Comparison of ENCODE assay signal across 9 mouse cellular contexts in genomic region chr4:130188806-130189297, GRCm38 (mm10). TPM values are rescaled to one million over a fixed set of nuclear protein-coding genes. Genes with fewer than 3 reads are reported as not detected.
DNase-seq lines count a peak whose midpoint lies in the region; ATAC-seq and TF ChIP-seq lines count a peak whose summit lies in the region.
"Had no signal": no experiment of that assay in that cellular context is flagged by ENCODE, and none has a peak within 500 bp of the region (broad histone marks: within the 10 kb centered on the region; RNA-seq: fewer than 3 reads in every experiment).

No protein-coding gene starts in this region.

- H3K36me3 ChIP-seq in CH12.LX (replicated peaks in 1 of 2; ENCODE audit: control insufficient read depth in 1 of 2, insufficient read depth in 1 of 2, low read length in 1 of 2): no peaks in the 10 kb centered on the region
- H3K36me3 ChIP-seq in forebrain, embryonic 10.5 days (replicated peaks): no peaks in the 10 kb centered on the region
- no peaks in the 10 kb centered on the region for H3K36me3 ChIP-seq in heart, embryonic 16.5 days (ENCODE audit: control insufficient read depth, insufficient read depth)
- no peaks in the 10 kb centered on the region for H3K36me3 ChIP-seq in liver, embryonic 14.5 days (replicated peaks; ENCODE audit: control insufficient read depth, insufficient read depth, low read depth)
- H3K36me3 ChIP-seq in neural tube, embryonic 13.5 days: no peaks in the 10 kb centered on the region

- peak overlapping the region; percentile 60; the same call in 1 of the 2 replicates for H3K4me2 ChIP-seq in CH12.LX (ENCODE audit: insufficient read depth, low read depth, poor library complexity, severe bottlenecking)
- H3K4me2 ChIP-seq in heart, embryonic 16.5 days (ENCODE audit: low read depth, low read length): peak overlapping the region; percentile 41; the same call in 1 of the 2 replicates
- no peak overlapping the region for H3K4me2 ChIP-seq in liver, embryonic 14.5 days (ENCODE audit: low read depth)
- peak overlapping the region; percentile 37 for H3K4me2 ChIP-seq in neural tube, embryonic 13.5 days

- 5% methylated on average over 13 of the region's 13 CpGs for WGBS in forebrain, embryonic 10.5 days
- WGBS in heart, embryonic 16.5 days: 2% methylated on average over 13 of the region's 13 CpGs
- WGBS in liver, embryonic 14.5 days (ENCODE audit: insufficient replicate concordance): 3% methylated on average over 13 of the region's 13 CpGs
- 4% methylated on average over 13 of the region's 13 CpGs for WGBS in neural tube, embryonic 13.5 days

- H3K27me3 ChIP-seq in CH12.LX (replicated peaks): peaks cover 81% of the 10 kb centered on the region
- H3K27me3 ChIP-seq in forebrain, embryonic 10.5 days (ENCODE audit: poor library complexity, severe bottlenecking): peaks cover 21% of the 10 kb centered on the region
- peaks cover 3% of the 10 kb centered on the region; the same call in 1 of the 2 replicates for H3K27me3 ChIP-seq in heart, embryonic 16.5 days (ENCODE audit: control insufficient read depth, insufficient read depth, low read length)
- no peaks in the 10 kb centered on the region; the same call in 1 of the 2 replicates for H3K27me3 ChIP-seq in liver, embryonic 14.5 days (ENCODE audit: control insufficient read depth, insufficient read depth, low read length)
- H3K27me3 ChIP-seq in neural tube, embryonic 13.5 days: no peaks in the 10 kb centered on the region

- no peak for TF ChIP-seq EP300 in CH12.LX (IDR thresholded peaks at IDR 0.05; ENCODE audit: low read length)
- TF ChIP-seq EP300 in liver, embryonic 14.5 days (IDR thresholded peaks at IDR 0.05; ENCODE audit: low read depth): no peak

- no peaks in the 10 kb centered on the region for H3K79me2 ChIP-seq in CH12.LX (replicated peaks; ENCODE audit: control insufficient read depth, extremely low read depth, insufficient read depth, poor library complexity, severe bottlenecking)

- dilution Hi-C loops in CH12.LX (cut with MboI; ENCODE audit: extremely low pct_ligation_motif_present, extremely low pct_unique_long_range_greater_than_20kb, low sequenced_read_pairs): no loop called here

- peak; percentile 91 for TF ChIP-seq RAD21 in CH12.LX (IDR thresholded peaks at IDR 0.05; ENCODE audit: low read depth, low read length)

- H3K9ac ChIP-seq in CH12.LX (ENCODE audit: insufficient read depth, low read depth): no peak overlapping the region
- H3K9ac ChIP-seq in heart, embryonic 16.5 days (ENCODE audit: low read length): no peak overlapping the region; the same call in 1 of the 2 replicates
- no peak overlapping the region for H3K9ac ChIP-seq in liver, embryonic 14.5 days (replicated peaks)
- no peak overlapping the region for H3K9ac ChIP-seq in neural tube, embryonic 13.5 days

- in situ Hi-C loops in CH12.LX (cut with MboI; ENCODE audit: low pct_ligation_motif_present, low pct_unique_long_range_greater_than_20kb, low sequenced_read_pairs): no loop called here

- DNase-seq in CH12.LX (ENCODE audit: extremely low read depth): peak; percentile 71
- peak; percentile 59 for DNase-seq in c-Kit-negative CD71-positive TER-119-positive erythroid progenitor cells, embryonic 14.5 days (ENCODE audit: low read depth, low spot score)
- DNase-seq in forebrain, embryonic 10.5 days (ENCODE audit: extremely low spot score, low spot score): peak; percentile 83
- peak; percentile 84 to 88 for DNase-seq in kidney, postnatal 25 days
- DNase-seq in liver, embryonic 14.5 days (ENCODE audit: low read depth in 3 of 3, low spot score in 3 of 3): peak; percentile 48 to 60 (median 53)
- peak; percentile 50 for DNase-seq in telencephalon, adult 2 months (ENCODE audit: low read depth, low spot score)

- H3K4me1 ChIP-seq in CH12.LX (ENCODE audit: control insufficient read depth in 1 of 2, insufficient read depth in 2 of 2): peaks cover 0 to 8% of the 10 kb centered on the region in 2 experiments; a peak in 2 of 4 replicates
- peaks cover 9% of the 10 kb centered on the region; the same call in 1 of the 2 replicates for H3K4me1 ChIP-seq in forebrain, embryonic 10.5 days
- no peaks in the 10 kb centered on the region for H3K4me1 ChIP-seq in heart, embryonic 16.5 days (ENCODE audit: control insufficient read depth, insufficient read depth, low read length)
- peaks cover 0 to 2% of the 10 kb centered on the region in 2 experiments; a peak in 1 of 4 replicates for H3K4me1 ChIP-seq in liver, embryonic 14.5 days (replicated peaks; ENCODE audit: control insufficient read depth in 2 of 2, insufficient read depth in 2 of 2, low read length in 1 of 2)
- no peaks in the 10 kb centered on the region; the same call in 1 of the 2 replicates for H3K4me1 ChIP-seq in neural tube, embryonic 13.5 days (replicated peaks)

- H3K4me3 ChIP-seq in CH12.LX (replicated peaks in 1 of 3; ENCODE audit: low read depth in 2 of 3, low read length in 2 of 3, poor library complexity in 1 of 3): peak overlapping the region in 1 of 3 experiments; percentile 33
- H3K4me3 ChIP-seq in forebrain, embryonic 10.5 days: peak overlapping the region; percentile 38
- H3K4me3 ChIP-seq in heart, embryonic 16.5 days (ENCODE audit: low read length): peak overlapping the region; percentile 13
- H3K4me3 ChIP-seq in liver, embryonic 14.5 days (ENCODE audit: insufficient read depth in 1 of 2, low read depth in 2 of 2, low read length in 2 of 2): no peak overlapping the region
- H3K4me3 ChIP-seq in neural tube, embryonic 13.5 days: peak overlapping the region; percentile 8; the same call in 1 of the 2 replicates

- no peak for TF ChIP-seq POLR2A in CH12.LX (IDR thresholded peaks at IDR 0.05; ENCODE audit: low read depth, low read length)

- H3K27ac ChIP-seq in CH12.LX (ENCODE audit: insufficient read depth, low read depth): no peak overlapping the region
- H3K27ac ChIP-seq in forebrain, embryonic 10.5 days: no peak overlapping the region
- no peak overlapping the region for H3K27ac ChIP-seq in heart, embryonic 16.5 days (ENCODE audit: low read length)
- H3K27ac ChIP-seq in liver, embryonic 14.5 days: no peak overlapping the region
- no peak overlapping the region for H3K27ac ChIP-seq in neural tube, embryonic 13.5 days (replicated peaks)

- no peaks in the 10 kb centered on the region for H3K9me3 ChIP-seq in CH12.LX (replicated peaks; ENCODE audit: low read length)
- H3K9me3 ChIP-seq in forebrain, embryonic 10.5 days: no peaks in the 10 kb centered on the region
- no peaks in the 10 kb centered on the region for H3K9me3 ChIP-seq in heart, embryonic 16.5 days (replicated peaks; ENCODE audit: control insufficient read depth, low read length)
- H3K9me3 ChIP-seq in liver, embryonic 14.5 days (ENCODE audit: control insufficient read depth, low read length): no peaks in the 10 kb centered on the region
- no peaks in the 10 kb centered on the region for H3K9me3 ChIP-seq in neural tube, embryonic 13.5 days

- peak; percentile 58; the same call in 1 of the 2 replicates for ATAC-seq in heart, embryonic 16.5 days (replicated peaks; ENCODE audit: extremely low read depth, insufficient read depth, low FRiP score)
- peak; percentile 51 for ATAC-seq in liver, embryonic 14.5 days (ENCODE audit: insufficient read depth)
- peak; percentile 63 for ATAC-seq in neural tube, embryonic 13.5 days (ENCODE audit: low read depth)

- peak; percentile 79 to 96 for TF ChIP-seq CTCF in CH12.LX (conservative IDR thresholded peaks at IDR 0.05 in 1 of 2, IDR thresholded peaks at IDR 0.05 in 1 of 2; ENCODE audit: low read depth in 2 of 2, low read length in 2 of 2)
- TF ChIP-seq CTCF in liver, embryonic 14.5 days (IDR thresholded peaks at IDR 0.05; ENCODE audit: low read depth): peak; percentile 98

TF ChIP-seq in CH12.LX, 34 proteins besides CTCF, POLR2A, EP300 and RAD21:
- no peak for TF ChIP-seq JUND (conservative IDR thresholded peaks at IDR 0.05; ENCODE audit: low read depth, low read length)
- TF ChIP-seq SMC3 (IDR thresholded peaks at IDR 0.05; ENCODE audit: low read depth, low read length): peak; percentile 80
- TF ChIP-seq POLR2AphosphoS2 (IDR thresholded peaks at IDR 0.05; ENCODE audit: low read depth, low read length): no peak
- TF ChIP-seq ELF1 (IDR thresholded peaks at IDR 0.05; ENCODE audit: low read depth, low read length): no peak
- TF ChIP-seq CHD2 (IDR thresholded peaks at IDR 0.05; ENCODE audit: low read length): peak; percentile 80

RNA-seq across cellular contexts. Expression of gene Tinagl1, which starts 13.9 kb away (rescaled TPM):
- total RNA-seq in CH12.LX (2012; rRNA removed): not detected in 2 replicates
- total RNA-seq in CH12.LX (2014; rRNA removed): not detected in 2 replicates
- not detected in 2 replicates for polyA plus RNA-seq in CH12.LX (2012; ENCODE audit: insufficient read length, low read depth)
- 7.2 and 7.6 TPM in 2 replicates for polyA plus RNA-seq in forebrain, embryonic 10.5 days (2016; fragmentation: Nextera tagmentation; extraction: Ambion mirVana)
- 61.2 and 70.6 TPM in 2 replicates for polyA plus RNA-seq in heart, embryonic 16.5 days (2015; fragmentation: Nextera tagmentation; extraction: Ambion mirVana)
- polyA plus RNA-seq in liver, embryonic 14.5 days (2012; rRNA removed): 24.4 and 27.0 TPM in 2 replicates
- 18.2 and 20.7 TPM in 2 replicates for polyA plus RNA-seq in liver, embryonic 14.5 days (2014; fragmentation: Nextera tagmentation; extraction: Ambion mirVana)
- polyA plus RNA-seq in neural tube, embryonic 13.5 days (2015; fragmentation: Nextera tagmentation; extraction: Ambion mirVana): 4.2 and 6.7 TPM in 2 replicates

RNA-seq across cellular contexts. Expression of gene Gm853, which starts 33.3 kb away (rescaled TPM):
- not detected in 2 replicates for total RNA-seq in CH12.LX (2012; rRNA removed)
- total RNA-seq in CH12.LX (2014; rRNA removed): not detected in 2 replicates
- not detected in 2 replicates for polyA plus RNA-seq in CH12.LX (2012; ENCODE audit: insufficient read length, low read depth)
- not detected in 2 replicates for polyA plus RNA-seq in forebrain, embryonic 10.5 days (2016; fragmentation: Nextera tagmentation; extraction: Ambion mirVana)
- not detected in 2 replicates for polyA plus RNA-seq in heart, embryonic 16.5 days (2015; fragmentation: Nextera tagmentation; extraction: Ambion mirVana)
- 0.01 TPM in 1 of 2 replicates, not detected in the other for polyA plus RNA-seq in liver, embryonic 14.5 days (2012; rRNA removed)
- polyA plus RNA-seq in liver, embryonic 14.5 days (2014; fragmentation: Nextera tagmentation; extraction: Ambion mirVana): not detected in 2 replicates
- not detected in 2 replicates for polyA plus RNA-seq in neural tube, embryonic 13.5 days (2015; fragmentation: Nextera tagmentation; extraction: Ambion mirVana)
- polyA plus RNA-seq: liver, embryonic 16.5 days had no signal

RNA-seq across cellular contexts. Expression of gene Hcrtr1, which starts 49.7 kb away (rescaled TPM):
- total RNA-seq in CH12.LX (2012; rRNA removed): not detected in 2 replicates
- total RNA-seq in CH12.LX (2014; rRNA removed): not detected in 2 replicates
- polyA plus RNA-seq in CH12.LX (2012; ENCODE audit: insufficient read length, low read depth): not detected in 2 replicates
- polyA plus RNA-seq in forebrain, embryonic 10.5 days (2016; fragmentation: Nextera tagmentation; extraction: Ambion mirVana): 0.32 and 0.36 TPM in 2 replicates
- polyA plus RNA-seq in heart, embryonic 16.5 days (2015; fragmentation: Nextera tagmentation; extraction: Ambion mirVana): 0.19 TPM in 1 of 2 replicates, not detected in the other
- 0.04 TPM in 1 of 2 replicates, not detected in the other for polyA plus RNA-seq in liver, embryonic 14.5 days (2012; rRNA removed)
- not detected in 2 replicates for polyA plus RNA-seq in liver, embryonic 14.5 days (2014; fragmentation: Nextera tagmentation; extraction: Ambion mirVana)
- polyA plus RNA-seq in neural tube, embryonic 13.5 days (2015; fragmentation: Nextera tagmentation; extraction: Ambion mirVana): 0.39 and 0.71 TPM in 2 replicates

Comparison
In these comparisons a context has a peak if more than half of its experiments do, and no peak if none do; other contexts are left out.
1. H3K4me3 ChIP-seq: peak in forebrain, embryonic 10.5 days (single experiment), heart, embryonic 16.5 days (single experiment) and neural tube, embryonic 13.5 days (single experiment); none in liver, embryonic 14.5 days (0 of 2).
2. Peak in every context shown above with its lines, with median percentiles within 50 percentile points of each other: DNase-seq and ATAC-seq.